8 mouse cellular contexts compared by ENCODE assay signal in the genomic region with DNA sequence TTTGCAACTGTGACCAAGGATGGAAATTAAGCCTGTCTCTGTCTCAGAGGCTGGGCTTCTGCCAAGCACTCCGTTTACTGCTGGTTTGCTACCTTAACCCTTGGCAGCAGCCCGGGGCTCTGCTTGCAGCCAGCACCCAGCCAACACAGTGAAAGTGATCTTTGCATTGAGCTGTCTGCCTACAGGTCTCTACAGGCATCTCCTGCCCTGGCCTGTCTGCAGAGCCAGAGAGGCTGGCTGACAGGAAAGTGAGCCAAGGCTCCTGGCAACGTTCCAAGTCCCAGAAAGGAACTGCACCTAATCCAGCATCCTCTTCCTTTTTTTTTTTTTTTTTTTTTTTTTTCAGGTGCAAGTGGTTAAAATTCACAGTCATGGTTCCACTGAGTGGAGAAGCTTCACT.
DNase-seq lines count a peak whose midpoint lies in the region; ATAC-seq and TF ChIP-seq lines count a peak whose summit lies in the region.

No protein-coding gene starts in this region.

- ATAC-seq in intestine, embryonic 14.5 days (replicated peaks; ENCODE audit: low FRiP score, low TSS enrichment, low read depth), result 0 out of 2 replicates have a peak, but pooled peaks have one; percentile 44
- no peak for ATAC-seq in intestine, postnatal 0 days
- ATAC-seq in cerebellum, adult (ENCODE audit: insufficient number of reproducible peaks, low FRiP score, low TSS enrichment), result peak; percentile 90
- no peak; the same call in 1 of the 2 replicates for ATAC-seq in hindbrain, embryonic 12.5 days (ENCODE audit: low FRiP score)
- peak; percentile 84 for ATAC-seq in midbrain, embryonic 16.5 days

- no peak overlapping the region for H3K27ac ChIP-seq in intestine, embryonic 14.5 days (ENCODE audit: low read depth)
- no peak overlapping the region for H3K27ac ChIP-seq in intestine, postnatal 0 days (ENCODE audit: low read depth, low read length)
- H3K27ac ChIP-seq in hindbrain, embryonic 12.5 days, result peak overlapping the region; percentile 60
- no peak overlapping the region for H3K27ac ChIP-seq in midbrain, embryonic 16.5 days (ENCODE audit: low read length)

- H3K36me3 ChIP-seq in intestine, embryonic 14.5 days (ENCODE audit: control insufficient read depth, insufficient read depth, low read length), result no peaks in the 10 kb centered on the region
- H3K36me3 ChIP-seq in intestine, postnatal 0 days (ENCODE audit: control insufficient read depth, insufficient read depth), result no peaks in the 10 kb centered on the region
- no peaks in the 10 kb centered on the region for H3K36me3 ChIP-seq in hindbrain, embryonic 12.5 days
- H3K36me3 ChIP-seq in midbrain, embryonic 16.5 days (ENCODE audit: control insufficient read depth, insufficient read depth, low read length), result no peaks in the 10 kb centered on the region

- no peaks in the 10 kb centered on the region for H3K9me3 ChIP-seq in intestine, embryonic 14.5 days (ENCODE audit: control insufficient read depth, low read length)
- H3K9me3 ChIP-seq in intestine, postnatal 0 days (ENCODE audit: control insufficient read depth), result no peaks in the 10 kb centered on the region
- no peaks in the 10 kb centered on the region for H3K9me3 ChIP-seq in hindbrain, embryonic 12.5 days (replicated peaks)
- no peaks in the 10 kb centered on the region for H3K9me3 ChIP-seq in midbrain, embryonic 16.5 days (replicated peaks; ENCODE audit: control insufficient read depth, low read length, poor library complexity, severe bottlenecking)

- no peaks in the 10 kb centered on the region for H3K27me3 ChIP-seq in intestine, embryonic 14.5 days (replicated peaks; ENCODE audit: control insufficient read depth, insufficient read depth, low read length)
- no peaks in the 10 kb centered on the region for H3K27me3 ChIP-seq in intestine, postnatal 0 days (replicated peaks; ENCODE audit: control insufficient read depth, insufficient read depth, low read length)
- no peaks in the 10 kb centered on the region for H3K27me3 ChIP-seq in hindbrain, embryonic 12.5 days
- H3K27me3 ChIP-seq in midbrain, embryonic 16.5 days (ENCODE audit: control insufficient read depth, insufficient read depth, low read depth, low read length), result no peaks in the 10 kb centered on the region

- no peak for TF ChIP-seq CTCF in intestine, postnatal 0 days (IDR thresholded peaks at IDR 0.05; ENCODE audit: low read depth)

- no peak overlapping the region for H3K4me3 ChIP-seq in intestine, embryonic 14.5 days (ENCODE audit: low read depth, low read length)
- no peak overlapping the region for H3K4me3 ChIP-seq in intestine, postnatal 0 days (ENCODE audit: low read depth, low read length)
- no peak overlapping the region for H3K4me3 ChIP-seq in hindbrain, embryonic 12.5 days
- H3K4me3 ChIP-seq in midbrain, embryonic 16.5 days (ENCODE audit: low read depth, low read length), result no peak overlapping the region

- peak; percentile 62 for DNase-seq in intestine, embryonic 14.5 days (ENCODE audit: low spot score)
- peak; percentile 27 to 55 for DNase-seq in frontal cortex, postnatal 14 days (ENCODE audit: low spot score in 2 of 2)
- peak; percentile 35 to 70 for DNase-seq in left cerebral cortex, postnatal 14 days (ENCODE audit: low spot score in 2 of 2)
- DNase-seq in thymus, postnatal 14 days, result peak; percentile 24

- H3K4me2 ChIP-seq in intestine, embryonic 14.5 days (ENCODE audit: low read length), result no peak overlapping the region
- H3K4me2 ChIP-seq in intestine, postnatal 0 days (replicated peaks; ENCODE audit: low read depth), result no peak overlapping the region
- no peak overlapping the region for H3K4me2 ChIP-seq in hindbrain, embryonic 12.5 days (replicated peaks)
- H3K4me2 ChIP-seq in midbrain, embryonic 16.5 days (ENCODE audit: low read length), result no peak overlapping the region

- WGBS in intestine, embryonic 14.5 days, result 19% methylated on average over 3 of the region's 3 CpGs
- WGBS in intestine, postnatal 0 days, result 32% methylated on average over 3 of the region's 3 CpGs
- WGBS in hindbrain, embryonic 12.5 days, result 51% methylated on average over 3 of the region's 3 CpGs
- 32% methylated on average over 3 of the region's 3 CpGs for WGBS in midbrain, embryonic 16.5 days

- intact Hi-C loops in left cerebral cortex, postnatal 14 days (cut with DNase I), result loop anchor here (5.0 kb wide), 1 partner anchor 71 kb away; no protein-coding TSS in a partner anchor

- peaks cover 13% of the 10 kb centered on the region for H3K4me1 ChIP-seq in intestine, embryonic 14.5 days (replicated peaks; ENCODE audit: control insufficient read depth, insufficient read depth, low read length)
- H3K4me1 ChIP-seq in intestine, postnatal 0 days (replicated peaks; ENCODE audit: control insufficient read depth, insufficient read depth, low read length), result 0 out of 2 replicates have a peak, but pooled peaks cover 4% of the 10 kb centered on the region
- H3K4me1 ChIP-seq in hindbrain, embryonic 12.5 days, result peaks cover 12% of the 10 kb centered on the region
- H3K4me1 ChIP-seq in midbrain, embryonic 16.5 days (ENCODE audit: control insufficient read depth, insufficient read depth, low read length), result peaks cover 9% of the 10 kb centered on the region; the same call in 1 of the 2 replicates

- no peak overlapping the region for H3K9ac ChIP-seq in intestine, embryonic 14.5 days (ENCODE audit: low read length)
- H3K9ac ChIP-seq in intestine, postnatal 0 days (ENCODE audit: low read depth, low read length), result no peak overlapping the region
- H3K9ac ChIP-seq in hindbrain, embryonic 12.5 days, result no peak overlapping the region
- H3K9ac ChIP-seq in midbrain, embryonic 16.5 days (ENCODE audit: low read depth, low read length), result no peak overlapping the region

Comparison
In these comparisons a context has a peak if more than half of its experiments do, and no peak if none do; other contexts are left out.
1. ATAC-seq: peak in intestine, embryonic 14.5 days (single experiment), cerebellum, adult (single experiment) and midbrain, embryonic 16.5 days (single experiment); none in intestine, postnatal 0 days (single experiment) and hindbrain, embryonic 12.5 days (single experiment).
2. Peak in every context shown above with its lines, with median percentiles within 50 percentile points of each other: DNase-seq.